Mouse (Mus musculus) right cerebral cortex, postnatal 10 days (tissue): ENCODE results near the gene Iqschfp.

Source experiments
- DNase-seq, 2 experiments: peaks; one replicate each; pipeline ENCODE4 v3.0.0; 2021; ENCODE audit warnings: low spot score in 2 of 2

The Iqschfp gene

GRCm38 (mm10) chr3:68421849-68422248, 529.8 kb downstream of the Iqschfp start:
- no peak for DNase-seq

GRCm38 (mm10) chr3:68428081-68428480, 536.0 kb downstream of the Iqschfp start:
- DNase-seq = no peak

- no peak for DNase-seq
These were observed 542.4 kb downstream of the Iqschfp start for GRCm38 (mm10) chr3:68434435-68434834.

GRCm38 (mm10) chr3:68434897-68435296, 542.9 kb downstream of the Iqschfp start:
- DNase-seq = no peak

GRCm38 (mm10) chr3:68448480-68448879, 556.4 kb downstream of the Iqschfp start:
- DNase-seq = no peak

- no peak for DNase-seq
These were observed 559.6 kb downstream of the Iqschfp start for GRCm38 (mm10) chr3:68451634-68452033.

GRCm38 (mm10) chr3:68453266-68453665, 561.2 kb downstream of the Iqschfp start:
- no peak for DNase-seq

GRCm38 (mm10) chr3:68453719-68454455, 561.9 kb downstream of the Iqschfp start:
- no peak for DNase-seq

- peak; percentile 60 to 79 for DNase-seq
These were observed 574.6 kb downstream of the Iqschfp start for GRCm38 (mm10) chr3:68466643-68467042.

- no peak for DNase-seq
These were observed 576.1 kb downstream of the Iqschfp start for GRCm38 (mm10) chr3:68467941-68468687.

- no peak for DNase-seq
These were observed 577.6 kb downstream of the Iqschfp start for GRCm38 (mm10) chr3:68469643-68470042.

- no peak for DNase-seq
These were observed 578.0 kb downstream of the Iqschfp start for GRCm38 (mm10) chr3:68470061-68470460.

GRCm38 (mm10) chr3:68470622-68471021, 578.6 kb downstream of the Iqschfp start:
- no peak for DNase-seq

- DNase-seq = no peak
These were observed 584.3 kb downstream of the Iqschfp start for GRCm38 (mm10) chr3:68476336-68476735.

GRCm38 (mm10) chr3:68477478-68477877, 585.4 kb downstream of the Iqschfp start:
- no peak for DNase-seq

- no peak for DNase-seq
These were observed 587.2 kb downstream of the Iqschfp start for GRCm38 (mm10) chr3:68479266-68479665.

GRCm38 (mm10) chr3:68483517-68483916, 591.5 kb downstream of the Iqschfp start:
- DNase-seq = no peak

GRCm38 (mm10) chr3:68484021-68484420, 592.0 kb downstream of the Iqschfp start:
- DNase-seq = no peak

- no peak for DNase-seq
These were observed 592.5 kb downstream of the Iqschfp start for GRCm38 (mm10) chr3:68484561-68484960.

- DNase-seq = no peak
These were observed 595.6 kb downstream of the Iqschfp start for GRCm38 (mm10) chr3:68487621-68488020.

- DNase-seq = no peak
These were observed 596.3 kb downstream of the Iqschfp start for GRCm38 (mm10) chr3:68488316-68488715.

- DNase-seq = no peak
These were observed 599.5 kb downstream of the Iqschfp start for GRCm38 (mm10) chr3:68491516-68491915.

GRCm38 (mm10) chr3:68492066-68492465, 600.0 kb downstream of the Iqschfp start:
- no peak for DNase-seq
